Mouse (Mus musculus) liver, embryonic 16.5 days (tissue): Measurements from ENCODE around the gene Uspl1. TPM values are rescaled to one million over a fixed set of nuclear protein-coding genes. Genes with fewer than 3 reads are reported as not detected.

ENCODE experiments used
- ATAC-seq: fragments of 200-750 bp; cut with Nextera tagmentation; 2 replicates; pipeline ENCODE4 v1.8.0; 2017; ENCODE audit warnings: low read depth, mild to moderate bottlenecking, moderate number of reproducible peaks, moderate library complexity
- H3K27ac ChIP-seq: fragments of 300-500 bp; sonication (generic); 2 replicates; pipeline ENCODE4 v1.5.1; 2014; ENCODE audit warnings: mild to moderate bottlenecking, low read length
- H3K27me3 ChIP-seq: fragments of 300-500 bp; sonication (generic); 2 replicates; pipeline ENCODE4 v1.6.1; 2014; ENCODE audit warnings: low read depth, low read length, mixed read lengths; ENCODE audit not compliant: control insufficient read depth, insufficient read depth
- H3K36me3 ChIP-seq: fragments of 300-500 bp; sonication (generic); 2 replicates; pipeline ENCODE4 v1.6.1; 2014; ENCODE audit warnings: mild to moderate bottlenecking; ENCODE audit not compliant: control insufficient read depth, insufficient read depth
- H3K4me1 ChIP-seq: fragments of 300-500 bp; sonication (generic); 2 replicates; pipeline ENCODE4 v1.6.1; 2014; ENCODE audit warnings: low read depth, low read length, mixed read lengths; ENCODE audit not compliant: control insufficient read depth
- H3K4me2 ChIP-seq: fragments of 300-500 bp; sonication (generic); 2 replicates; pipeline ENCODE4 v1.6.1; 2014; ENCODE audit warnings: low read depth, low read length, mixed read lengths
- H3K4me3 ChIP-seq: fragments of 300-500 bp; sonication (generic); 2 replicates; pipeline ENCODE4 v1.5.1; 2014; ENCODE audit warnings: low read depth, mild to moderate bottlenecking, low read length
- H3K9ac ChIP-seq: fragments of 300-500 bp; sonication (generic); 2 replicates; pipeline ENCODE4 v1.6.1; 2014; ENCODE audit warnings: low read depth, low read length
- H3K9me3 ChIP-seq: fragments of 300-500 bp; sonication (generic); replicated peaks from 2 replicates; pipeline ENCODE4 v1.6.1; 2016; ENCODE audit warnings: low read length; ENCODE audit not compliant: control insufficient read depth
- WGBS: fragments of 180-500 bp; shearing (Covaris S2); extraction: QIAGEN DNeasy Blood & Tissue Kit; methylation state at CpG from one replicate; pipeline ENCODE4 v1.1.7; 2014; ENCODE audit not compliant: insufficient replicate concordance; 5-methylcytosine and 5-hydroxymethylcytosine counted together
- polyA plus RNA-seq: library from polyadenylated mRNA; unstranded; fragments of >200 nt; fragmentation: Nextera tagmentation; extraction: Ambion mirVana; gene quantifications from 2 replicates; pipeline ENCODE4 v1.2.1, GENCODE M21; 2015

Gene Uspl1
- polyA plus RNA-seq, 1 experiment from 2014 or later, result 16.1 TPM

DNA sequence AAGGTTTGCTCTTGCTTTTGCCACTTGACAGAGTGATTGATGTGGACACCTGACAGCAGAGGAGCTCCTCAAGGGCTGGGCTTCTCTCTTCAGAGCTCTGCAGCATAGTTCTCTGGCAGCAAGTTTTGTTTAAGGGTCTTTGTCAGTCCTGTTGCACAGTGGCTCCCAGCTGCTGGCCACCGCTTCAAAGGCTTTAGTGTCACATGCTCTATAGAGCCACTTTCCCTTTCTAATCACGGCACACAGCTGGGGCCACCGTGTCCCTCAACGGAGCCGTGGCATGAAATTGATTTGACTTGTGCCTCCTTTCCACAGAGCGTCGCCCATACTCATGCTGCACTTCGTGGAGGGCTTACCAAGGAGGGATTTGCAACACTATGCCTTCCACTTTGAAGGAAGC, 25.2 kb downstream of the Uspl1 start:
- Histone ChIP-seq H3K4me1 (no peaks in the 10 kb centered on the region), H3K4me2 (no peak overlapping the region), H3K9me3 (no peaks in the 10 kb centered on the region), H3K27me3 (no peaks in the 10 kb centered on the region), H3K9ac (no peak overlapping the region), H3K36me3 (peaks cover 45% of the 10 kb centered on the region), H3K27ac (no peak overlapping the region), H3K4me3 (no peak overlapping the region)
- 81% methylated on average over 8 of the region's 8 CpGs for WGBS
- ATAC-seq, result no peak

DNA sequence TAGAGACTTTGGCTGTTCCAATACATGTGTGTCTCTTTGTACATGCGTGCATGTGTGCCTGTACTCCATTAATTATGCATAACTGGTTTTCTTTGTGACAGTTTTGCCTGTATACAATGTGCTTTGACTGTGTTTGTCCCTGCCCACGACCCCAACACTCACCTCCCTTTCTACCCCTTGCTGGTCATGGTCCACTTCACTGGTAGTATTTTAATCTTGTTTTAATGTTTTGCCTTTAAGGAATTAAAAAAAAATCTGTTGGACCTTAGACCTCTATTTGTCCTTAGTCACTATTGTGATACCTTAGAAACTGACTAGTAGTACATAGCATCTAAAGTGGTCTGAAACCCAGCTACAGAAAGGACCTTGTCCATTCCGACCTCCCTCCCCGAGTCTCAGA, 26.9 kb downstream of the Uspl1 start:
- 84% methylated on average over 4 of the region's 4 CpGs for WGBS
- Histone ChIP-seq H3K4me3 (no peak overlapping the region), H3K9ac (no peak overlapping the region), H3K27ac (no peak overlapping the region), H3K27me3 (no peaks in the 10 kb centered on the region), H3K4me1 (no peaks in the 10 kb centered on the region), H3K9me3 (no peaks in the 10 kb centered on the region), H3K36me3 (peaks cover 49% of the 10 kb centered on the region), H3K4me2 (no peak overlapping the region)
- no peak for ATAC-seq

DNA sequence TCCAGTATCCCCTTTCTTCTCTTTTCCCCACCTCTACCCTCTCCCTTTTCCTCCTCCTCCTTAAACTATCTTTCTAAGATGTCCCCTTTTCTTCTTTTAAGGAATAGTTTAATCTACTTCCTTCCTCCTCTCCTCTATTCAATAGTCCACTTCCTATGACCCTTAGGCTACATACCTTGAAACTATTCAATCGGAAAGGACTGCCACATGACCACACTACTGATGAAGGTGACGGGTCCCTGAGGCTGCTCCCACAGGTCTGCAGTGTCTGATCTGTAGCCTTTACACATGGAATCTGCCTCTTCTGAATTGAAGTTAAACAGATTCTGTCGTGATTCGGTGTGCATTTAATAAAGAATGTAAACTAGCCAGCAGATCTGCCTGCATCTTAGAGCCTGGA, 28.7 kb downstream of the Uspl1 start:
- peaks cover 49% of the 10 kb centered on the region for H3K36me3 ChIP-seq
- H3K27me3 ChIP-seq, result no peaks in the 10 kb centered on the region
- WGBS, result 82% methylated on average over 4 of the region's 4 CpGs
- no peak overlapping the region for H3K4me2 ChIP-seq
- H3K27ac ChIP-seq, result no peak overlapping the region
- peaks cover 6% of the 10 kb centered on the region for H3K4me1 ChIP-seq
- ATAC-seq, result no peak
- no peak overlapping the region for H3K9ac ChIP-seq
- no peak overlapping the region for H3K4me3 ChIP-seq
- H3K9me3 ChIP-seq, result no peaks in the 10 kb centered on the region

DNA sequence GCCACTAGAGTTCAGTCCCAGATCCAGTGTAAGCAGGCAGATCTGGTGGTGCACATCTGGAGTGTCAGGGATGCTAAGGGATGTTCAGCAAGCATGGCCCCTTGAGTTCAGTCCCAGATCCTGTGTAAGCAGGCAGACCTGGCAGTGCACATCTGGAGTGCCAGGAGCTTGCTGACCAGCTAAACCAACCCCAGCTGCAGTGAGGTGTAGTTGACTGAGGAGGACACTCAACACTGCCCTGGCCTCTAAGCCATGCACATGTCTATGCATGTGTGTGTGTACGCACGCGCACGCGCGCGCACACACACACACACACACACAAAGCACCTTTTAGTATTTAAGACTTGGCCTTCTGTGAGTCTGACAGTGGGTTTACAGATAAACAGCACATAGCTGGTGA, 31.4 kb downstream of the Uspl1 start:
- Histone ChIP-seq H3K4me3 (no peak overlapping the region), H3K4me1 (peaks cover 16% of the 10 kb centered on the region), H3K27ac (no peak overlapping the region), H3K4me2 (no peak overlapping the region), H3K9me3 (no peaks in the 10 kb centered on the region), H3K27me3 (no peaks in the 10 kb centered on the region), H3K9ac (no peak overlapping the region), H3K36me3 (peaks cover 41% of the 10 kb centered on the region)
- 97% methylated on average over 7 of the region's 7 CpGs for WGBS
- no peak for ATAC-seq

DNA sequence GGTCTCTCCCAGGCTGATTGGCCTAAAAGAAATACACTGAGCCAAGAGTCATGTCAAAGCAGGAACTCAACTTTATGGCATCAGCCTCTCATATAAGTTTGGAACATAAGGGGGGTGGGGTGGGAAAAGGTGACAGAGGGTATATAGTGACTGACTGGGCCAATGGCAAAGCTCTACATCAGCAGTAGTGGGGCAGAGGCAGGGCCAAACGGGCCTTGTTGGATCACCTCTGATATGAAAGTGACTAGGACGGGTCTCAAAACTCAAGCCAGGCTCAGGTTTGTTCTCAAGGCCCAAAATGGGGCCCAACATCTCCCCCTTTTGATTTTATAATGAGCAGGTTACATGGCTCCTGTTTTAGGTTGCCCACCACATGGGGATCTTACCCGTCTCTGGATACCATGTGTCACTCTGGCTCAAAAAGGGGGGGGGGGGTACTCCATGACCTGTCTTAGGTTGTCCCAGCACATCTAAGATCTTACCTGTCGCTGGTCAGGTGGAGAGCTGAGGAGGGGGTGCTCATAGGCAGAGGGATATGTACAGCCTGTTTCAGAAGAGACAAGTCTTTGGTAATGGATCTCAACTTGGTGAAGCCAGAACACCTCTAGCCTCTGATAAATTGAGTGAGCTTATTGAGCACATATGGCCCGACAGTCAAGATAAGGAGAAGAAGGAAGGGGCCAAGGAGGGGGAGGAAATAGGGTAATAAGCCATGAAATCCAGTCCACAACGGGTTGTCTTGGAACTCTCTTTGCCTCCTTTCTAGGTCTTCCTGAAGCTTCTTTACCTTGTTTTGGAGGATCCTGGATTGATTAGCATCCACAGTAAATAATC, 33.6 kb downstream of the Uspl1 start:
- H3K4me1 ChIP-seq, result peaks cover 16% of the 10 kb centered on the region
- no peak overlapping the region for H3K4me3 ChIP-seq
- 45% methylated on average over 6 of the region's 6 CpGs for WGBS
- peak; percentile 41 for ATAC-seq
- H3K9me3 ChIP-seq, result no peaks in the 10 kb centered on the region
- peak overlapping the region; percentile 25; the same call in 1 of the 2 replicates for H3K4me2 ChIP-seq
- H3K9ac ChIP-seq, result no peak overlapping the region
- H3K36me3 ChIP-seq, result peaks cover 34% of the 10 kb centered on the region
- H3K27ac ChIP-seq, result no peak overlapping the region
- no peaks in the 10 kb centered on the region for H3K27me3 ChIP-seq

DNA sequence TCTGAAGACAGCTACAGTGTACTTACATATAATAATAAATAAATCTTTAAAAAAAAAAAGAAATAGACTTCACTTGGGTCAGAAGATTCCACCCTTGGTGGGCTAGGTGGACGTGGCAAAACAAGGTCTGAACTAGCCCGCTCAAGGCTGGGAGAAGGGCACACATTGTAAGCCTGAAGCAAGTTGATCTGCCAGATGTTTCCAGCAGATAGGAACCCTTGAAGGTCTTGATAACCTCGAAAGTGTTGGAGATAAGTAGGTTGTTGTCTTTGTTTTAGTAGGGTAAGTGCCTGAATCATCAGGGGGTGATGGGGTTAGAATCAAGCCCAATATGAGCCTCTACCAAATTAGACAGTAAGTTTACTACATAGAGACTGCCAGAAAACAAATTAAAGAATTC, 35.3 kb downstream of the Uspl1 start:
- H3K27me3 ChIP-seq, result no peaks in the 10 kb centered on the region
- H3K4me1 ChIP-seq, result peaks cover 16% of the 10 kb centered on the region
- no peak overlapping the region for H3K9ac ChIP-seq
- H3K4me3 ChIP-seq, result no peak overlapping the region
- H3K27ac ChIP-seq, result no peak overlapping the region
- 18% methylated on average over 3 of the region's 3 CpGs for WGBS
- peaks cover 16% of the 10 kb centered on the region for H3K36me3 ChIP-seq
- no peaks in the 10 kb centered on the region for H3K9me3 ChIP-seq
- no peak overlapping the region for H3K4me2 ChIP-seq
- peak; percentile 74 for ATAC-seq

DNA sequence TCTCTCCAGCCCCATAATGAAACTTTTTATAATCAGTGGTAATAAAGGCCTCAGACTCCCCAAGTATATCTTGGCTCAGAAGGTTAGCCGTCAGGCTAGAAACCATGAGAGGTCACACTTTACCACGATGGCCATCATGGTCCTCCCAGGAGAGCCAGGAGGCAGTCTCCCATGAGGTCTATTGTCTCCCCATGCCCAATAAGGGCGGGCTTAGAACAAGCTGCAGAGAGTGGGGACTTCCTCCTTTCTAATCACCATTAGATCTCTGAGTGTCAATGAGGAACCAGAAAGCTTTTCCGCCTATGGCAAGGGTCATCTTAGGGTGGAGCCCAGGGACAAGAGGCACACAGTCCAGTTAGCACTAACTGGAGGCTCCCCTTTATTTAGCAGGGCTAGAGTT, 37.2 kb downstream of the Uspl1 start:
- Histone ChIP-seq H3K4me3 (no peak overlapping the region), H3K9me3 (no peaks in the 10 kb centered on the region), H3K4me2 (no peak overlapping the region), H3K9ac (no peak overlapping the region), H3K27ac (no peak overlapping the region), H3K4me1 (peaks cover 16% of the 10 kb centered on the region), H3K27me3 (no peaks in the 10 kb centered on the region), H3K36me3 (peaks cover 1% of the 10 kb centered on the region; the same call in 1 of the 2 replicates)
- no peak for ATAC-seq
- 57% methylated on average over 4 of the region's 4 CpGs for WGBS

DNA sequence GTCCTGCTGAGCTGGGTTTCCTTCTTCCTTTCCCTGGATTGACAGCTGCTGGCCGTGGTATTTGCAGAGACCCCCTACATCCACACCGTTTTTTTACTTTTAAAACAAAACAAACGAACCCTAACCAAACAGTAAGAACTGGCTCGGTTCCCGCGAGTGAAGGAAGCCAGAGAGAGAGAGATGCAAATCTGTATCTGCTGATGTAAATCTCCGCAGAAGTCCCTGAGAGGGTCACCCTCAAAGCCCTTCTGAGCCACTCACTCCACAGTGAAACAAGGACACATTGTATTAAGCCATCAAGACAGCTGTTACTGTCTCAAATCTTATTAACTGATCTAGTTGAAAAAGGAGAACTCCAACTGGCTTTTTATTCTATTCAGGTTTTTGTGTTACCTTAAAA, 40.5 kb downstream of the Uspl1 start:
- WGBS, result 36% methylated on average over 7 of the region's 7 CpGs
- no peak overlapping the region for H3K9ac ChIP-seq
- H3K4me2 ChIP-seq, result no peak overlapping the region
- H3K4me1 ChIP-seq, result peaks cover 10% of the 10 kb centered on the region
- no peak overlapping the region for H3K27ac ChIP-seq
- H3K27me3 ChIP-seq, result no peaks in the 10 kb centered on the region
- H3K4me3 ChIP-seq, result no peak overlapping the region
- H3K36me3 ChIP-seq, result no peaks in the 10 kb centered on the region
- ATAC-seq, result no peak
- H3K9me3 ChIP-seq, result no peaks in the 10 kb centered on the region

DNA sequence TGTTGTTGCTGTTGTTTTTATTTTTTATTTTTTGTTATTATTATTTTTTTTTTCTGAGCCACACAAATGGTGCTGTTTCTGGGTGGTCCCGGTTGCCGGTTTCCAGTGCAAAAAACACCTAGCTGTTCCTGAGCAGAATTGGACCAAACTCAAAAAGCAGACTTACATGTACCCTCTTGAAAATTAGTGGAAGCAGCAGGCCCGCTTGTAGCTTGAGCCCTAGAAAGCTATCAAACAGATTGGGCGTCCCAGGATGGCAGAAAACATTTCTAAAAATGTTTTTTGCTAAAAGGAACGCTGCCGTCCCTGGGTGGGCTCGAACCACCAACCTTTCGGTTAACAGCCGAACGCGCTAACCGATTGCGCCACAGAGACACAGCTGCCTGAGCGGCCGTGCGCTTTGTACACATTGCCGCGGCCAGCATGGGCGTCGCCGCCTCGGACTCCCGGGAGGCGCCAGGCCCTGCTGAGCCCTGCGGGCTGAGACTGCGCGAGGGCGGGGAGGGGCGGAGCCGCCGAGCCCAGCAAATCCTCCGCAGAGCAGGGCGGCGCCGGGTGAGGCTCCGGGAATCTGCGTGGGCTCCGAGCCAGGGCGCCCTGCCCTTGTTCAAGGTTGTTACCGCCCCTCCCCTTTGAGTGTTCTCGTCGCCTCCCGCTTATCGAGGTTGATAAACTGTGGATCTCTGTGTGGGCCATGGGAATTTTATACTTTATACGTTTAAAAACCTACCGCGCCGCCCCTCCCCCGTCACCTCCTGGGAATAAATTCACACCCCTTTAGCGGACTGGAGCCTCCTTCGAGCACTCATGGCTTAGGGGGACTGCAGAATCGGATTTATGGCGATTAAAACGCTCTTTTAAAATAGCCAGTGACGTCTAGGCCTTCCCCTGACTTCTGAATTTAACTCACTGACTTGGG, 44.8 kb downstream of the Uspl1 start:
- peaks cover 12% of the 10 kb centered on the region for H3K4me1 ChIP-seq
- WGBS, result 3% methylated on average over 50 of the region's 55 CpGs
- peak overlapping the region; percentile 63 for H3K4me3 ChIP-seq
- peak overlapping the region; percentile 78 for H3K4me2 ChIP-seq
- H3K9me3 ChIP-seq, result peaks cover 2% of the 10 kb centered on the region; the same call in 1 of the 2 replicates
- no peaks in the 10 kb centered on the region for H3K36me3 ChIP-seq
- peak overlapping the region; percentile 62 for H3K9ac ChIP-seq
- peak; percentile 100 for ATAC-seq
- H3K27me3 ChIP-seq, result no peaks in the 10 kb centered on the region
- peak overlapping the region; percentile 80 for H3K27ac ChIP-seq
